Mouse (Mus musculus) bone marrow, adult 2 months (tissue): ENCODE measurements around the gene Rasal2. TPM values are rescaled to one million over a fixed set of nuclear protein-coding genes. Genes with fewer than 3 reads are reported as not detected.

Experiments
- H3K27ac ChIP-seq: fragments of 200-500 bp; 2 replicates; pipeline ENCODE4 v1.5.1; 2012; ENCODE audit warnings: low read depth, mild to moderate bottlenecking, control low read depth, inconsistent platforms, low read length; ENCODE audit not compliant: control insufficient read depth, poor library complexity, insufficient read depth
- H3K4me1 ChIP-seq: fragments of 200-500 bp; 2 replicates; pipeline ENCODE4 v1.6.1; 2011; ENCODE audit warnings: low read length; ENCODE audit not compliant: control insufficient read depth, insufficient read depth
- H3K4me3 ChIP-seq: fragments of 200-500 bp; replicated peaks from 2 replicates; pipeline ENCODE3; 2011; ENCODE audit warnings: mild to moderate bottlenecking, low read depth, low read length, control low read depth; ENCODE audit not compliant: control insufficient read depth
- CTCF ChIP-seq: fragments of 200-500 bp; IDR thresholded peaks from 2 replicates; pipeline ENCODE4 v1.5.1; 2011; ENCODE audit warnings: low read length, control low read depth; ENCODE audit not compliant: control insufficient read depth, insufficient read depth
- POLR2A ChIP-seq: fragments of 200-500 bp; IDR thresholded peaks from 2 replicates; pipeline ENCODE4 v1.6.1; 2011; ENCODE audit warnings: low read depth, mild to moderate bottlenecking, control low read depth, low read length, borderline replicate concordance; ENCODE audit not compliant: control insufficient read depth
- WGBS: fragments of 180-500 bp; shearing (Covaris S2); methylation state at CpG from one replicate; pipeline ENCODE4 v1.1.7; 2018; 5-methylcytosine and 5-hydroxymethylcytosine counted together
- polyA plus RNA-seq: library from polyadenylated mRNA; stranded (reverse); fragments of >200 nt; gene quantifications from 2 replicates; pipeline ENCODE4 v1.2.4, GENCODE M21; 2011; ENCODE audit warnings: low replicate concordance; ENCODE audit not compliant: missing spikeins, insufficient read depth, insufficient read length

The Rasal2 gene
- polyA plus RNA-seq, 1 experiment, result 0.57 TPM

DNA sequence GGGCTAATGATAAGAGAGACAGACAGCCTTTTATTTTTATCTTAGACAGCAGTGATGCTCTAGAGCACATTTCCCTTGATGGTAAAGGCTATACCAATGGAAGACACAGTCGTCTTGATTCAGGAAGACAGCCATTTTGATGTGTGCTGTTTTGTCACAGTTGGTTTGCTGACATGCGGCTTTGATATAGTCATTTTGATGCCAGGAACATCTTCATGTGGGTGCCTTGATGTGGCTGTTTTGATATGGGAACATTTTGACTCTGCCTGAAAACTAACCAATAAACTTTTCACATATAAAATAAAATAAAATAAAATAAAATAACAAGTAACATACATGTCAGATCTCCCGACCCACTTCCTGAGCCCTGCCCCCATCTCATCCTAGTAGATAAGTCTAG, 16.0 kb upstream of the Rasal2 start:
- Histone ChIP-seq H3K27ac (no peak overlapping the region), H3K4me3 (no peak overlapping the region), H3K4me1 (no peaks in the 10 kb centered on the region)
- 64% methylated on average over 3 of the region's 3 CpGs for WGBS
- TF ChIP-seq CTCF (no peak), POLR2A (no peak)

- 87% methylated on average over 4 of the region's 4 CpGs for WGBS
- no peaks in the 10 kb centered on the region for H3K4me1 ChIP-seq
- no peak overlapping the region for H3K4me3 ChIP-seq
- TF ChIP-seq POLR2A (no peak), CTCF (no peak)
- H3K27ac ChIP-seq, result no peak overlapping the region
Measured at GRCm38 (mm10) chr1:157427604-157428003, 15.2 kb upstream of the Rasal2 start.

DNA sequence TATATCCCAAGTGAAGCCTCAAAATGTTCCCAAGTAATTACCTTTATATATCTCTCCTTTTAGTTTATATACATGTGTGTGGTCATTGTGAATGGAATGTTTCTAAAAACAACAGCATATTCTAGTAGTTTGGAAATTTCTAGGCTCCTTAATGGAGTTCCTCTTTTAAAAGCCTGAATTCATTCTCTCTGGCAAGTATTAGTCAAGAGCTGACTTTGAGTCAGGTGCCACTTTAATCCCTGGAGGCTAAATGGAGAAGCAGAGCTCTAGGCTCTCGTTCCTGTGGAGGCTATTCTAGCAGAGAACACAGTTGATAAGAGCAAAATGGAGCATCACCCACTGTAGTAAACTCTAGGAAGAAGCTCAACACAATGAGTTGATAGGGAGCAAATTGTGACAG, 14.5 kb upstream of the Rasal2 start:
- no peak overlapping the region for H3K27ac ChIP-seq
- 15% methylated on average over 1 of the region's 1 CpGs for WGBS
- no peak overlapping the region for H3K4me3 ChIP-seq
- no peaks in the 10 kb centered on the region for H3K4me1 ChIP-seq
- TF ChIP-seq CTCF, result no peak
- no peak for TF ChIP-seq POLR2A

GRCm38 (mm10) chr1:157425741-157426427, 13.5 kb upstream of the Rasal2 start:
- Histone ChIP-seq H3K4me3 (no peak overlapping the region), H3K4me1 (no peaks in the 10 kb centered on the region), H3K27ac (no peak overlapping the region)
- 45% methylated on average over 8 of the region's 8 CpGs for WGBS
- TF ChIP-seq POLR2A (no peak), CTCF (no peak)

- WGBS, result 62% methylated on average over 7 of the region's 7 CpGs
- no peak overlapping the region for H3K4me3 ChIP-seq
- TF ChIP-seq CTCF (no peak), POLR2A (no peak)
- no peaks in the 10 kb centered on the region for H3K4me1 ChIP-seq
- H3K27ac ChIP-seq, result no peak overlapping the region
Measured at GRCm38 (mm10) chr1:157417861-157418260, 5.5 kb upstream of the Rasal2 start.

GRCm38 (mm10) chr1:157417414-157417813, 5.0 kb upstream of the Rasal2 start:
- 65% methylated on average over 3 of the region's 3 CpGs for WGBS
- no peaks in the 10 kb centered on the region for H3K4me1 ChIP-seq
- H3K4me3 ChIP-seq, result no peak overlapping the region
- H3K27ac ChIP-seq, result no peak overlapping the region
- TF ChIP-seq POLR2A (no peak), CTCF (no peak)

GRCm38 (mm10) chr1:157416628-157417027, 4.2 kb upstream of the Rasal2 start:
- H3K4me3 ChIP-seq, result no peak overlapping the region
- 85% methylated on average over 2 of the region's 2 CpGs for WGBS
- H3K4me1 ChIP-seq, result no peaks in the 10 kb centered on the region
- no peak overlapping the region for H3K27ac ChIP-seq
- TF ChIP-seq CTCF (no peak), POLR2A (no peak)

GRCm38 (mm10) chr1:157415771-157416170, 3.4 kb upstream of the Rasal2 start:
- H3K4me1 ChIP-seq, result no peaks in the 10 kb centered on the region; the same call in none of the 2 replicates
- H3K27ac ChIP-seq, result no peak overlapping the region
- 74% methylated on average over 3 of the region's 3 CpGs for WGBS
- TF ChIP-seq CTCF (no peak), POLR2A (no peak)
- H3K4me3 ChIP-seq, result no peak overlapping the region
